18 mouse cellular contexts compared by ENCODE assay signal in the genomic region with DNA sequence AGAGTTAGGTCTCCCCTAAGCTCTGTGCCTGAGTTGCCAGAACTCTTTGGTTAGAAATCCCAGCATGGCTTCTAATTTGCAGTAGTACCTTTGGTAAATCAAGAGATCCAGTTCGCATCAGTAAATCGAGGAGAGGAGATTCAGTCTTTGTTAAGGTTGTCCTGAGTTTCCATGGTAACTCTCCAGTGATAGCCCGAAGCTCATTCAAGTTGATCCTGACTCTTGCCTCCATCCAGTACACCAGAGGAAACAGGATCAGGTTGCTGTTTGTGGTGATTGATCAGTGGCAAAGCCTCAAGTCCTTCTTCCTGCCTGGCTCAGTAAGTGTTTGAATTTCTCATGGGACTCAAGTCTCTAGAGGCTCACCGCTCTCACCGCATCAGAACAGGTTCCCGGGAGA. TPM values are rescaled to one million over a fixed set of nuclear protein-coding genes. Genes with fewer than 3 reads are reported as not detected.
DNase-seq lines count a peak whose midpoint lies in the region; ATAC-seq and TF ChIP-seq lines count a peak whose summit lies in the region.
"Had no signal": no experiment of that assay in that cellular context is flagged by ENCODE, and none has a peak within 500 bp of the region (broad histone marks: within the 10 kb centered on the region; RNA-seq: fewer than 3 reads in every experiment).

No protein-coding gene starts in this region.

- H3K4me2 ChIP-seq in hindbrain, postnatal 0 days (ENCODE audit: low read depth, low read length), result no peak overlapping the region
- H3K4me2 ChIP-seq: heart, embryonic 12.5 days; hindbrain, embryonic 12.5 days; intestine, embryonic 15.5 days had no signal

- TF ChIP-seq POLR2A in ES-Bruce4 (IDR thresholded peaks at IDR 0.05; ENCODE audit: insufficient read depth, low read length), result no peak

- no peaks in the 10 kb centered on the region for H3K27me3 ChIP-seq in hindbrain, postnatal 0 days (ENCODE audit: insufficient read depth, low read length)
- H3K27me3 ChIP-seq in hindbrain, embryonic 10.5 days (ENCODE audit: insufficient read depth, poor library complexity, severe bottlenecking), result no peaks in the 10 kb centered on the region
- H3K27me3 ChIP-seq in ES-Bruce4 (ENCODE audit: control insufficient read depth, insufficient read depth, low read length, poor library complexity, severe bottlenecking), result no peaks in the 10 kb centered on the region
- H3K27me3 ChIP-seq: heart, embryonic 12.5 days; hindbrain, embryonic 12.5 days; intestine, embryonic 15.5 days had no signal

- DNase-seq in embryo, embryonic 10.5 days (ENCODE audit: low spot score), result peak; percentile 21
- DNase-seq in embryo, embryonic 11 days, result no peak
- DNase-seq in hindbrain, postnatal 0 days (ENCODE audit: low spot score), result peak; percentile 11
- no peak for DNase-seq in hindbrain, embryonic 10.5 days (ENCODE audit: low spot score)
- peak; percentile 30 for DNase-seq in ZHBTc4 (ENCODE audit: low read depth, low spot score)
- DNase-seq in right cerebral cortex, postnatal 25 days, result no peak
- DNase-seq: adrenal gland, postnatal 10 days; cerebellum, adult 18-20 months; cerebellum, adult 9-11 months; gastrocnemius, postnatal 14 days; kidney, adult 18-20 months had no signal

- no peak overlapping the region for H3K27ac ChIP-seq in hindbrain, postnatal 0 days
- no peak overlapping the region for H3K27ac ChIP-seq in hindbrain, embryonic 10.5 days
- peak overlapping the region; percentile 31 for H3K27ac ChIP-seq in ES-Bruce4 (ENCODE audit: insufficient read depth, low read length)
- H3K27ac ChIP-seq: embryonic facial prominence, embryonic 10.5 days; hindbrain, embryonic 12.5 days; intestine, embryonic 15.5 days had no signal

- TF ChIP-seq EP300 in ES-Bruce4 (IDR thresholded peaks at IDR 0.05; ENCODE audit: insufficient read depth, low read depth, low read length), result no peak

- 45% methylated on average over 6 of the region's 6 CpGs for WGBS in hindbrain, postnatal 0 days
- 59% methylated on average over 6 of the region's 6 CpGs for WGBS in hindbrain, embryonic 10.5 days

- H3K9me3 ChIP-seq in hindbrain, postnatal 0 days (ENCODE audit: low read length), result no peaks in the 10 kb centered on the region
- no peaks in the 10 kb centered on the region for H3K9me3 ChIP-seq in hindbrain, embryonic 10.5 days
- no peaks in the 10 kb centered on the region; the same call in 1 of the 2 replicates for H3K9me3 ChIP-seq in ES-Bruce4 (replicated peaks; ENCODE audit: control insufficient read depth, insufficient read depth, low read length, poor library complexity, severe bottlenecking)
- H3K9me3 ChIP-seq: embryonic facial prominence, embryonic 10.5 days; heart, embryonic 12.5 days; hindbrain, embryonic 12.5 days; intestine, embryonic 15.5 days had no signal

- H3K36me3 ChIP-seq in hindbrain, postnatal 0 days (ENCODE audit: insufficient read depth, low read length), result no peaks in the 10 kb centered on the region
- H3K36me3 ChIP-seq in hindbrain, embryonic 10.5 days, result no peaks in the 10 kb centered on the region
- H3K36me3 ChIP-seq in ES-Bruce4 (ENCODE audit: control insufficient read depth, insufficient read depth, low read length, poor library complexity, severe bottlenecking), result no peaks in the 10 kb centered on the region
- H3K36me3 ChIP-seq: embryonic facial prominence, embryonic 10.5 days; heart, embryonic 12.5 days; hindbrain, embryonic 12.5 days; intestine, embryonic 15.5 days had no signal

- H3K4me1 ChIP-seq in hindbrain, postnatal 0 days (ENCODE audit: insufficient read depth, low read length), result no peaks in the 10 kb centered on the region
- peaks cover 9% of the 10 kb centered on the region for H3K4me1 ChIP-seq in hindbrain, embryonic 10.5 days (replicated peaks)
- peaks cover 3% of the 10 kb centered on the region for H3K4me1 ChIP-seq in ES-Bruce4 (ENCODE audit: control insufficient read depth, insufficient read depth, low read length)
- H3K4me1 ChIP-seq: heart, embryonic 12.5 days; hindbrain, embryonic 12.5 days; intestine, embryonic 15.5 days had no signal

- H3K9ac ChIP-seq in hindbrain, postnatal 0 days (replicated peaks; ENCODE audit: low read length), result no peak overlapping the region
- no peak overlapping the region for H3K9ac ChIP-seq in ES-Bruce4 (ENCODE audit: low read depth, poor library complexity, severe bottlenecking)
- H3K9ac ChIP-seq: heart, embryonic 12.5 days; hindbrain, embryonic 12.5 days; intestine, embryonic 15.5 days had no signal

- ATAC-seq in hindbrain, postnatal 0 days, result no peak
- ATAC-seq in megakaryocyte, adult 5-6 weeks (ENCODE audit: poor library complexity, severe bottlenecking), result no peak
- ATAC-seq: forebrain, embryonic 16.5 days; intestine, embryonic 15.5 days had no signal

- TF ChIP-seq CTCF in hindbrain, postnatal 0 days (IDR thresholded peaks at IDR 0.05; ENCODE audit: low read depth), result no peak
- TF ChIP-seq CTCF in ES-Bruce4 (IDR thresholded peaks at IDR 0.05; ENCODE audit: low read depth, low read length), result no peak

- H3K4me3 ChIP-seq in hindbrain, postnatal 0 days (ENCODE audit: low read length), result no peak overlapping the region
- no peak overlapping the region for H3K4me3 ChIP-seq in hindbrain, embryonic 10.5 days
- no peak overlapping the region for H3K4me3 ChIP-seq in ES-Bruce4 (ENCODE audit: low read depth, low read length)
- H3K4me3 ChIP-seq: embryonic facial prominence, embryonic 10.5 days; heart, embryonic 12.5 days; hindbrain, embryonic 12.5 days; intestine, embryonic 15.5 days had no signal

RNA-seq across cellular contexts. Expression of a gene that starts 24.7 kb away (rescaled TPM):
- 0.65 and 0.84 TPM in 2 replicates for total RNA-seq in hindbrain, postnatal 0 days (2014; rRNA removed)
- 0.82 and 0.98 TPM in 2 replicates for polyA plus RNA-seq in hindbrain, postnatal 0 days (2015; fragmentation: Nextera tagmentation; extraction: Ambion mirVana)
- polyA plus RNA-seq in hindbrain, embryonic 10.5 days (2016; fragmentation: Nextera tagmentation; extraction: Ambion mirVana), result 0.27 and 1.0 TPM in 2 replicates
- 0.94 and 1.5 TPM in 2 replicates for polyA plus RNA-seq in ES-Bruce4 (2011; ENCODE audit: insufficient read depth, insufficient read length, low read depth, missing spikeins)
- 1.2 and 2.3 TPM in 2 replicates for total RNA-seq in megakaryocyte, adult 5-6 weeks (2015)
- 0.45 and 1.4 TPM in 2 replicates for total RNA-seq in megakaryocyte, adult 5-6 weeks (2017)

Comparison
In these comparisons a context has a peak if more than half of its experiments do, and no peak if none do; other contexts are left out.
1. DNase-seq: peak in embryo, embryonic 10.5 days (single experiment), hindbrain, postnatal 0 days (single experiment) and ZHBTc4 (single experiment); none in embryo, embryonic 11 days (single experiment), hindbrain, embryonic 10.5 days (single experiment) and right cerebral cortex, postnatal 25 days (single experiment).